Mouse (Mus musculus) kidney, adult 2 months (tissue): ENCODE results near the gene Npas3. TPM values are rescaled to one million over a fixed set of nuclear protein-coding genes. Genes with fewer than 3 reads are reported as not detected.

Source experiments
- DNase-seq: peaks from one replicate; pipeline ENCODE4 v3.0.0; 2021
- H3K27ac ChIP-seq: fragments of 200-500 bp; 2 replicates; pipeline ENCODE4 v1.5.1; 2012; ENCODE audit warnings: low read depth, low read length, control low read depth, inconsistent platforms; ENCODE audit not compliant: insufficient read depth
- H3K27me3 ChIP-seq: fragments of 200-500 bp; replicated peaks from 2 replicates; pipeline ENCODE4 v1.6.1; 2012; ENCODE audit warnings: mild to moderate bottlenecking, moderate library complexity, low read length, inconsistent platforms; ENCODE audit not compliant: control insufficient read depth, insufficient read depth
- H3K36me3 ChIP-seq: fragments of 200-500 bp; 2 replicates; pipeline ENCODE4 v1.6.1; 2012; ENCODE audit warnings: mild to moderate bottlenecking, moderate library complexity, low read length, inconsistent platforms; ENCODE audit not compliant: control insufficient read depth, insufficient read depth
- H3K4me1 ChIP-seq: fragments of 200-500 bp; 2 replicates; pipeline ENCODE4 v1.6.1; 2011; ENCODE audit warnings: low read length; ENCODE audit not compliant: control insufficient read depth, insufficient read depth
- H3K4me3 ChIP-seq: fragments of 200-500 bp; 2 replicates; pipeline ENCODE4 v1.5.1; 2011; ENCODE audit warnings: mild to moderate bottlenecking, low read depth, low read length, control low read depth; ENCODE audit not compliant: insufficient read depth
- CTCF ChIP-seq: fragments of 200-500 bp; conservative IDR thresholded peaks from 2 replicates; pipeline ENCODE4 v1.5.1; 2011; ENCODE audit warnings: low read depth, mild to moderate bottlenecking, control low read depth, low read length, moderate library complexity, mixed read lengths; ENCODE audit not compliant: insufficient read depth, insufficient read length
- POLR2A ChIP-seq: fragments of 200-500 bp; IDR thresholded peaks from one replicate; pipeline ENCODE4 v1.6.1; 2011; ENCODE audit warnings: low read depth, low read length, control low read depth
- WGBS: fragments of 180-500 bp; shearing (Covaris S2); methylation state at CpG from one replicate; pipeline ENCODE4 v1.1.7; 2018; 5-methylcytosine and 5-hydroxymethylcytosine counted together
- polyA plus RNA-seq: library from polyadenylated mRNA; depleted of rRNA; stranded (reverse); fragments of >200 nt; gene quantifications from 2 replicates; pipeline ENCODE4 v1.2.3, GENCODE M21; 2012

Npas3 gene
- polyA plus RNA-seq, 1 experiment, result 0.11 TPM

GRCm38 (mm10) chr12:53629483-53630120 is 381.1 kb downstream of the Npas3 start:
- DNase-seq, result no peak
- WGBS, result 89% methylated on average over 8 of the region's 8 CpGs
- no peaks in the 10 kb centered on the region for H3K27me3 ChIP-seq
- H3K27ac ChIP-seq, result no peak overlapping the region
- H3K4me3 ChIP-seq, result no peak overlapping the region
- TF ChIP-seq CTCF (no peak), POLR2A (no peak)
- H3K36me3 ChIP-seq, result no peaks in the 10 kb centered on the region
- no peaks in the 10 kb centered on the region for H3K4me1 ChIP-seq

DNA sequence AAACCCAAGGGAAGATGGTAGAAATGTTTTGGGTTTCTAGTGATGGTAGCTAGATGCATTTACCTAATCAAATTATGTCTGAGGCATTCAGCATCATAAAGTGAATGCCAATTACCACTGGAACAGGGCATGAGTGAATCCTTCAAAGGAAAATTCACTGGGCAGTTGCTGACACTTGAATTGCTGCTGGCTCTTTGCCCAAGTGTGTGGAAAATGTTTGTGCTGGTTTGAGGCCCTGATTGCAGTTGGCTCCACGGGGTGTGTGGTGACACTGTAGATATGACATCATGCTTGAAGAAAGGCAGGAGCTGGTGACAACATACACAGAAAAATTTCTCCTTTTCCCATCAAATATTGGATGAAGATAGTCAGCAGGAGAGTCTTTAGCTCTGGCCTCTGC is 382.1 kb downstream of the Npas3 start:
- no peak for TF ChIP-seq POLR2A
- no peak for TF ChIP-seq CTCF
- Histone ChIP-seq H3K27me3 (no peaks in the 10 kb centered on the region), H3K36me3 (no peaks in the 10 kb centered on the region), H3K4me1 (no peaks in the 10 kb centered on the region), H3K27ac (no peak overlapping the region), H3K4me3 (no peak overlapping the region)
- no peak for DNase-seq
- 34% methylated on average over 1 of the region's 1 CpGs for WGBS

DNA sequence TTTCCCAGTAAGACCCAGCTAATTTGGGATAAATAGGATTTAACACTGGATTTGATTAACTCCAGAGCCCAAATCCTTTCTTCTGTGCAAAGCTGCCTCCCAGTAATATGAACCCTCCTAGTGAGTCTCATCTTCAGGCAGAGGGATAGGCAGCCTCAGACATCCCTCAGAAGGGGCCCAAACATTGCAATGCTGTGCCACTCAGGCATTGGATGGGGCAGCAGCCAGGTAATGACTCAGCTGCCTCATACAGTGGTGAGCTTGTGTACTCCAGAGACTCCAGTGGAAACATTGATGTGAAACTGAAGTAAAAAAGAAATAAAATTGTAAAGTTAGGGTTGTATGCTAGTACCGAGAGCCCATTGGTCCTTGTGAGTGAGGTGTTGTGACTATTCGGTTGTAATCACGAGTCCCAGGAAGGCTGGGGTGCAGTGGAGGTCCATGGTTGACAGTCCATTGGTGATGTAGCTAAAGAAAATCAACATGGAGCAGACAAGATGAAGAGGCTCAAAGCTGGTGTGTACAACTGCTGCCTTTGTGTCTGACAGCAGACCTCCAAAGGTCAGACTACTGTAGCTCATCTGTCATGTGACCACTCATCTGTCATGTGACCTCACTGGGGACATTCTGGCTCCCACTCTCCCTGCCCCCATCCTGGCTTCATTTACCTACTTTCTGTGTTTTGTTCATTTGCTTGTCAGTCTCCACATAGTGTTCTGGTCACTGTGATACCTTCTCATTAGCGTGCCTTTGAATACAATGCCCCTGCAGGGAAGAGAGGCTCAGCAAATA is 383.0 kb downstream of the Npas3 start:
- 92% methylated on average over 4 of the region's 4 CpGs for WGBS
- no peak for TF ChIP-seq POLR2A
- no peak for TF ChIP-seq CTCF
- DNase-seq, result no peak

GRCm38 (mm10) chr12:53638571-53638970 is 390.1 kb downstream of the Npas3 start:
- H3K27me3 ChIP-seq, result no peaks in the 10 kb centered on the region
- TF ChIP-seq POLR2A, result no peak
- TF ChIP-seq CTCF, result no peak
- H3K4me1 ChIP-seq, result no peaks in the 10 kb centered on the region
- no peak overlapping the region for H3K4me3 ChIP-seq
- no peak overlapping the region for H3K27ac ChIP-seq
- no peak for DNase-seq
- H3K36me3 ChIP-seq, result no peaks in the 10 kb centered on the region

More for the DNA sequence above, 383.0 kb downstream of the Npas3 start:
- no peak overlapping the region for H3K4me3 ChIP-seq
- H3K27ac ChIP-seq, result no peak overlapping the region
- no peaks in the 10 kb centered on the region for H3K4me1 ChIP-seq
- H3K27me3 ChIP-seq, result no peaks in the 10 kb centered on the region
- no peaks in the 10 kb centered on the region for H3K36me3 ChIP-seq

- Histone ChIP-seq H3K27me3 (no peaks in the 10 kb centered on the region), H3K27ac (no peak overlapping the region), H3K4me3 (no peak overlapping the region), H3K36me3 (no peaks in the 10 kb centered on the region), H3K4me1 (no peaks in the 10 kb centered on the region)
- WGBS, result 74% methylated on average over 2 of the region's 2 CpGs
- no peak for DNase-seq
- no peak for TF ChIP-seq CTCF
- no peak for TF ChIP-seq POLR2A
These were observed 398.8 kb downstream of the Npas3 start for GRCm38 (mm10) chr12:53647282-53647681.

DNA sequence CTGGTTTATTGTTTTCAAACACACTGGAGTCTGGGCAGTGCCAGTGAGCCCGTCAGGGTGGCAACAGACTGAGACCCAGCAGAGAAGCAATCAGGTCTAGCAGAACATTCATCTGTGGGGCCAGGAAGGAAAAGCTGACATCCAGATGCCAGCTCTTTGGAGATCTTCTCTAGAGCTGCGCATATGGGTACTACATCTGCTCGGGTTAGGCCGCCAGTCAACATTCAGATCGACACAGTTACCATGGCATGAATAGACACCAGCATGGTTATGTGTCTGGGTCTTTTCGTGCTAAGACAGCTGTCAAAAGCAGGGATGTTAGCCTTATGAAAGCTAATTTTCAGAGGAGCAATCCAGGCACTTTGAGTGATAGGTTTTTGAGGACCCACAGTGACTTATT is 407.8 kb downstream of the Npas3 start:
- Histone ChIP-seq H3K4me3 (no peak overlapping the region), H3K36me3 (no peaks in the 10 kb centered on the region), H3K27me3 (no peaks in the 10 kb centered on the region), H3K4me1 (no peaks in the 10 kb centered on the region), H3K27ac (no peak overlapping the region)
- TF ChIP-seq POLR2A, result no peak
- TF ChIP-seq CTCF, result no peak
- DNase-seq, result no peak
- 93% methylated on average over 6 of the region's 6 CpGs for WGBS

- H3K27me3 ChIP-seq, result no peaks in the 10 kb centered on the region
- WGBS, result 31% methylated on average over 5 of the region's 5 CpGs
- no peak for TF ChIP-seq CTCF
- TF ChIP-seq POLR2A, result no peak
- H3K4me1 ChIP-seq, result no peaks in the 10 kb centered on the region
- DNase-seq, result no peak
- H3K4me3 ChIP-seq, result no peak overlapping the region
- H3K27ac ChIP-seq, result no peak overlapping the region
- H3K36me3 ChIP-seq, result no peaks in the 10 kb centered on the region
These were observed 415.6 kb downstream of the Npas3 start for GRCm38 (mm10) chr12:53664084-53664483.
